Mouse (Mus musculus) A20 (cell line): Measurements from ENCODE around the gene Dbx2.

Experiments used
- DNase-seq: peaks from one replicate; pipeline ENCODE4 v3.0.0-alpha.2; 2011; ENCODE audit warnings: low read depth, low spot score

Gene Dbx2

GRCm38 (mm10) chr15:95655860-95656259 lies at the start of gene Dbx2:
Gene Dbx2 (minus strand): TSS chr15:95655960.
- DNase-seq, result no peak

- no peak for DNase-seq
Observed at GRCm38 (mm10) chr15:95702206-95702605, 46.4 kb upstream of the Dbx2 start.

- no peak for DNase-seq
Observed at GRCm38 (mm10) chr15:95701573-95701972, 45.8 kb upstream of the Dbx2 start.

- no peak for DNase-seq
Observed at GRCm38 (mm10) chr15:95699371-95699770, 43.6 kb upstream of the Dbx2 start.

GRCm38 (mm10) chr15:95693759-95694158 lies 38.0 kb upstream of the Dbx2 start:
- no peak for DNase-seq

GRCm38 (mm10) chr15:95691594-95691993 lies 35.8 kb upstream of the Dbx2 start:
- DNase-seq, result no peak

- no peak for DNase-seq
Observed at GRCm38 (mm10) chr15:95691129-95691528, 35.4 kb upstream of the Dbx2 start.

- no peak for DNase-seq
Observed at GRCm38 (mm10) chr15:95682620-95683019, 26.9 kb upstream of the Dbx2 start.

- DNase-seq, result no peak
Observed at GRCm38 (mm10) chr15:95675645-95676044, 19.9 kb upstream of the Dbx2 start.

GRCm38 (mm10) chr15:95675176-95675575 lies 19.4 kb upstream of the Dbx2 start:
- no peak for DNase-seq

GRCm38 (mm10) chr15:95667209-95667608 lies 11.4 kb upstream of the Dbx2 start:
- no peak for DNase-seq

GRCm38 (mm10) chr15:95665002-95665401 lies 9.2 kb upstream of the Dbx2 start:
- no peak for DNase-seq

GRCm38 (mm10) chr15:95661718-95662117 lies 6.0 kb upstream of the Dbx2 start:
- no peak for DNase-seq

- DNase-seq, result no peak
Observed at GRCm38 (mm10) chr15:95660368-95660767, 4.6 kb upstream of the Dbx2 start.

- no peak for DNase-seq
Observed at GRCm38 (mm10) chr15:95654211-95654897, 1.4 kb downstream of the Dbx2 start.

GRCm38 (mm10) chr15:95653812-95654210 lies 1.9 kb downstream of the Dbx2 start:
- DNase-seq, result no peak

- DNase-seq, result no peak
Observed at GRCm38 (mm10) chr15:95652898-95653707, 2.7 kb downstream of the Dbx2 start.

- no peak for DNase-seq
Observed at GRCm38 (mm10) chr15:95651824-95652223, 3.9 kb downstream of the Dbx2 start.

GRCm38 (mm10) chr15:95643505-95644029 lies 12.2 kb downstream of the Dbx2 start:
- DNase-seq, result no peak

- DNase-seq, result no peak
Observed at GRCm38 (mm10) chr15:95640347-95640746, 15.4 kb downstream of the Dbx2 start.

- DNase-seq, result no peak
Observed at GRCm38 (mm10) chr15:95639829-95640134, 16.0 kb downstream of the Dbx2 start.

GRCm38 (mm10) chr15:95639115-95639828 lies 16.5 kb downstream of the Dbx2 start:
- no peak for DNase-seq
